Mouse (Mus musculus) neural tube, embryonic 11.5 days (tissue): ENCODE data around the gene Slc2a9. TPM values are rescaled to one million over a fixed set of nuclear protein-coding genes. Genes with fewer than 3 reads are reported as not detected.
A peak's percentile ranks its signal among the peaks of the same experiment; 100 is the strongest.

Experiments used
- ATAC-seq: fragments of 200-750 bp; cut with Nextera tagmentation; 2 replicates; pipeline ENCODE4 v1.8.0; 2017; ENCODE audit warnings: moderate number of reproducible peaks, mild to moderate bottlenecking, moderate TSS enrichment, moderate library complexity; ENCODE audit not compliant: insufficient read depth, low FRiP score, low TSS enrichment
- DNase-seq: peaks from one replicate; pipeline ENCODE4 v3.0.0-alpha.2; 2015; ENCODE audit warnings: low spot score
- H3K27ac ChIP-seq: fragments of 300-500 bp; sonication (generic); 2 replicates; pipeline ENCODE4 v1.5.1; 2014; ENCODE audit warnings: low read depth, mild to moderate bottlenecking, low read length
- H3K27me3 ChIP-seq: fragments of 300-500 bp; sonication (generic); 2 replicates; pipeline ENCODE4 v1.6.1; 2014; ENCODE audit warnings: mild to moderate bottlenecking, low read length, mixed read lengths; ENCODE audit not compliant: control insufficient read depth, insufficient read depth
- H3K36me3 ChIP-seq: fragments of 300-500 bp; sonication (generic); 2 replicates; pipeline ENCODE4 v1.6.1; 2014; ENCODE audit warnings: mild to moderate bottlenecking, low read length, moderate library complexity, mixed read lengths; ENCODE audit not compliant: control insufficient read depth, insufficient read depth
- H3K4me1 ChIP-seq: fragments of 300-500 bp; sonication (generic); 2 replicates; pipeline ENCODE4 v1.6.1; 2014; ENCODE audit warnings: low read length, mixed read lengths; ENCODE audit not compliant: control insufficient read depth, insufficient read depth
- H3K4me2 ChIP-seq: fragments of 300-500 bp; sonication (generic); 2 replicates; pipeline ENCODE4 v1.6.1; 2014; ENCODE audit warnings: low read depth, mild to moderate bottlenecking, moderate library complexity
- H3K4me3 ChIP-seq: fragments of 300-500 bp; sonication (generic); 2 replicates; pipeline ENCODE4 v1.5.1; 2014; ENCODE audit warnings: low read depth, low read length
- H3K9ac ChIP-seq: fragments of 300-500 bp; sonication (generic); 2 replicates; pipeline ENCODE4 v1.6.1; 2014; ENCODE audit warnings: mild to moderate bottlenecking, low read length
- H3K9me3 ChIP-seq: fragments of 300-500 bp; sonication (generic); 2 replicates; pipeline ENCODE4 v1.6.1; 2016; ENCODE audit warnings: low read length; ENCODE audit not compliant: control insufficient read depth
- WGBS: fragments of 180-500 bp; shearing (Covaris S2); extraction: QIAGEN DNeasy Blood & Tissue Kit; methylation state at CpG from one replicate; pipeline ENCODE4 v1.1.7; 2014; 5-methylcytosine and 5-hydroxymethylcytosine counted together
- polyA plus RNA-seq: library from polyadenylated mRNA; unstranded; fragments of >200 nt; fragmentation: Nextera tagmentation; extraction: Ambion mirVana; gene quantifications from 2 replicates; pipeline ENCODE4 v1.2.1, GENCODE M21; 2014

The Slc2a9 gene
- polyA plus RNA-seq, 1 experiment from 2014 or later, result 0.77 TPM

- H3K9ac ChIP-seq, result no peak overlapping the region
These were observed 10.0 kb upstream of the Slc2a9 start for GRCm38 (mm10) chr5:38512991-38513390.

DNA sequence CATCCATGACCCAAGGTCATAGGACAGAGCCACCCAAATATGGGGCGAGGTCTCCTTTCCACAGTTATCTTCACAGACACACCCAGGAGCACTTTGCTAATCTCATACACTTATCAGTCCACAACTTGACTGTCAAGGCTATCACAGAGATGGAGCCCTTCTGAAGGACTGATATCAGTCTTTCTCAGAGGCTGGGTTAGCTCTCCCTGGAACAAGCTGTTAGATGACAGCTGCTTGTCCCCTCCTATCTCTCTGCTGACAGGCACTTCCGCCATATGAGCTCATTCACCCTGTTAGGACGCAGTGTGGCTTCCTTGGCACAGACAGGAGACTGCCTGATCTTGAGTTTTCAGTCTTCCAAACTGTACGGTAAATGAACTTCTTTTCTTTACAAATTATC is 6.6 kb upstream of the Slc2a9 start:
- Histone ChIP-seq H3K4me3 (no peak overlapping the region), H3K9ac (no peak overlapping the region), H3K27ac (no peak overlapping the region), H3K36me3 (no peaks in the 10 kb centered on the region), H3K4me1 (no peaks in the 10 kb centered on the region; the same call in 1 of the 2 replicates), H3K27me3 (no peaks in the 10 kb centered on the region), H3K9me3 (no peaks in the 10 kb centered on the region), H3K4me2 (no peak overlapping the region)
- no peak for DNase-seq
- WGBS, result 90% methylated on average over 4 of the region's 4 CpGs
- ATAC-seq, result no peak

More at GRCm38 (mm10) chr5:38512991-38513390, 10.0 kb upstream of the Slc2a9 start:
- no peak overlapping the region for H3K27ac ChIP-seq
- H3K4me3 ChIP-seq, result no peak overlapping the region
- no peaks in the 10 kb centered on the region; the same call in 1 of the 2 replicates for H3K4me1 ChIP-seq
- no peaks in the 10 kb centered on the region for H3K27me3 ChIP-seq
- 0% methylated on average over 2 of the region's 2 CpGs for WGBS
- no peaks in the 10 kb centered on the region for H3K36me3 ChIP-seq
- no peaks in the 10 kb centered on the region for H3K9me3 ChIP-seq
- no peak for DNase-seq
- no peak overlapping the region for H3K4me2 ChIP-seq
- no peak for ATAC-seq

DNA sequence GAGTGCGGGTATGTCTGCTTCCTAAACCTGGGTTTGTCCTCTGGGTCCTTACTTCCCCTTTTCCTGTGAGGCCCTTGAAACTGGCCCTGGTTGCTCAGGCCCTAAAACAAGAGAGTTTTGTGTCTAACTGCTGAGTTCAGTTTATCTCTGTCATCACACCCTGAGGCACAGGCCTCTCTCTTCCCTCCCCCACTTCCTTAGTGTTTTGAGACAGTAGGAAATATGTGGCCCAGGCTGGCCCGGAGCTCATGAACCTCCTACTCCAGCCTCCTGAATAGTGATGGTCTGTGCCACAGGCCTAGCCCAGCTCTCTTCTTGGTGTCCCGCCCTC is 2.5 kb upstream of the Slc2a9 start:
- DNase-seq, result no peak
- 78% methylated on average over 3 of the region's 3 CpGs for WGBS
- Histone ChIP-seq H3K27me3 (no peaks in the 10 kb centered on the region), H3K36me3 (no peaks in the 10 kb centered on the region), H3K4me2 (no peak overlapping the region), H3K4me3 (no peak overlapping the region), H3K27ac (0 out of 2 replicates have a peak overlapping the region, but pooled peaks have one; percentile 31), H3K4me1 (no peaks in the 10 kb centered on the region), H3K9ac (no peak overlapping the region), H3K9me3 (no peaks in the 10 kb centered on the region)
- ATAC-seq, result no peak

GRCm38 (mm10) chr5:38504747-38505434 is 1.9 kb upstream of the Slc2a9 start:
- Histone ChIP-seq H3K27ac (0 out of 2 replicates have a peak overlapping the region, but pooled peaks have one; percentile 31), H3K9ac (no peak overlapping the region), H3K4me1 (no peaks in the 10 kb centered on the region), H3K4me2 (no peak overlapping the region), H3K36me3 (no peaks in the 10 kb centered on the region), H3K27me3 (no peaks in the 10 kb centered on the region), H3K9me3 (no peaks in the 10 kb centered on the region), H3K4me3 (no peak overlapping the region)
- WGBS, result 65% methylated on average over 6 of the region's 6 CpGs
- DNase-seq, result no peak
- ATAC-seq, result no peak

- Histone ChIP-seq H3K4me2 (no peak overlapping the region), H3K9ac (no peak overlapping the region), H3K27ac (no peak overlapping the region), H3K36me3 (no peaks in the 10 kb centered on the region), H3K27me3 (no peaks in the 10 kb centered on the region), H3K4me3 (no peak overlapping the region), H3K4me1 (no peaks in the 10 kb centered on the region), H3K9me3 (no peaks in the 10 kb centered on the region)
- DNase-seq (no peak), ATAC-seq (no peak)
- 93% methylated on average over 1 of the region's 1 CpGs for WGBS
These were observed 1.2 kb upstream of the Slc2a9 start for GRCm38 (mm10) chr5:38504116-38504515.

DNA sequence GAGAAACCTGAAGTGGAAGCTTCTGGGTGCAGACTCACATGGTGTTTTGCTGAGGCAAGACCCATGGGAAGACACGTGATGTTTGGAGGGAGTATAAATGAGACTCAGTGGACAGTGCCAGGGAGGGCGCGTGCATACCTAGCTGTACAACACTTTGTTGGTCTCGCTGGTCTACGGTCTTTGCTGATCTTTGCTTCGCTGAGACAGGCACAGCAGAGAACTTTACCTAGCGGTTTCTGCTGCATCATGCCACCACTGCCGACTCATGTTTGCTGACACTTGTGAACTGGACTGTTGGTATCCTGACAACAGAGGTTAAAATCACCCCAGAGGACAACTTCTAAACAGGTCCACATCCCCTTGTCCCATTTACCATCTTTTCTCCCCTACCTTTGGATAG is 2.9 kb downstream of the Slc2a9 start:
- ATAC-seq (no peak), DNase-seq (no peak)
- Histone ChIP-seq H3K9ac (no peak overlapping the region), H3K4me1 (no peaks in the 10 kb centered on the region), H3K4me3 (no peak overlapping the region), H3K27ac (no peak overlapping the region), H3K9me3 (no peaks in the 10 kb centered on the region), H3K4me2 (no peak overlapping the region), H3K27me3 (no peaks in the 10 kb centered on the region), H3K36me3 (no peaks in the 10 kb centered on the region)
- 89% methylated on average over 8 of the region's 8 CpGs for WGBS

DNA sequence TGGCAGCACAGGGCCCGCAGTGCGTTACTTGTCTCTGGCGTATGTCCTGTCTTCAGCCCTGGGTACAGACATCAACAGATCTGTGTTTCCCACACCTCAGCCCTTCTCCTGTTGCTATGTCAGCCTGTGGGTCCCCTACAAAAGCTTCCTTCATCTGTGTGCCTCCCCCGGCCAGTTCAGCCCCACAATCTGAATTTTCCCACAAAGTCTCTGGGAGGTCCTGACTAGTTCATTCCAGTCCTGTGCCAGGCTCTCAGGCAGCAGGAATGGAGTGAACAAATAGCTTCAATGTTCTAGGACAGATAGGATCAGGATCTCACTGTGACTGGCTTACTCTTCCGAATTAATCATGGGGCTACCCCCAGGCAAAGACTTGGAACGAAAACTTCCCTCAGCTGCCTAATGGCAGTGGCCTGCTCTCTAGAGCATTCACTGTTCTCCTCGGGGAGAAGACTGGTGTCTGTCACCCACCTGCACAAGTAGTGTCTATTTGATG is 3.6 kb downstream of the Slc2a9 start:
- WGBS, result 87% methylated on average over 7 of the region's 7 CpGs
- no peak for DNase-seq

DNA sequence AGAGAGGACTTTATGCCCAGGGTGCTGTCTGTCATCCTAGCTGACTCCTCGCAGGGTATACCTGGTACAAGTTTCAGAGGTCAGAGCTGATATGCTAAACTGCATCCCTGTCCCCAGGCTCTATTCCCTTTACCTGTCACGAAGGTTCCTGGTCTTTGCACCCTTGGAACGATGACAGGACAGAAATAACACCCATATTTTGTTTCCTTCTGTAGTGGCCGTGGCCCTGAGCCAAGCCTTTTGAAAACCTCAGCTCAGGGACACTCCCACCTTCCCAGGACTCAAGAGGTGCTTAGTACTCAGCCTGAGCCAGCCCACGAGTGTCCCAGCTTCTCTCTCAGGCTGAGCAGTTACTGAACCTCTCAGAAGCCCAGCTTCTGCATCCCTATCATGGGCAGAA is 4.5 kb downstream of the Slc2a9 start:
- no peak for DNase-seq
- no peak for ATAC-seq
- no peak overlapping the region for H3K4me2 ChIP-seq
- 77% methylated on average over 5 of the region's 5 CpGs for WGBS
- H3K9ac ChIP-seq, result no peak overlapping the region
- no peaks in the 10 kb centered on the region for H3K36me3 ChIP-seq
- H3K27me3 ChIP-seq, result no peaks in the 10 kb centered on the region
- H3K27ac ChIP-seq, result no peak overlapping the region
- H3K9me3 ChIP-seq, result no peaks in the 10 kb centered on the region
- no peak overlapping the region for H3K4me3 ChIP-seq
- no peaks in the 10 kb centered on the region for H3K4me1 ChIP-seq

More for the DNA sequence above, 3.6 kb downstream of the Slc2a9 start:
- Histone ChIP-seq H3K9me3 (no peaks in the 10 kb centered on the region), H3K36me3 (no peaks in the 10 kb centered on the region), H3K9ac (no peak overlapping the region), H3K4me2 (no peak overlapping the region), H3K27me3 (no peaks in the 10 kb centered on the region), H3K4me3 (no peak overlapping the region), H3K4me1 (no peaks in the 10 kb centered on the region), H3K27ac (no peak overlapping the region)
- no peak for ATAC-seq

- WGBS, result 86% methylated on average over 8 of the region's 8 CpGs
- no peaks in the 10 kb centered on the region for H3K36me3 ChIP-seq
These were observed 6.4 kb downstream of the Slc2a9 start for GRCm38 (mm10) chr5:38496491-38497057.

More at GRCm38 (mm10) chr5:38496491-38497057, 6.4 kb downstream of the Slc2a9 start:
- Histone ChIP-seq H3K4me1 (no peaks in the 10 kb centered on the region), H3K27ac (no peak overlapping the region), H3K9me3 (no peaks in the 10 kb centered on the region), H3K4me3 (no peak overlapping the region), H3K9ac (no peak overlapping the region), H3K4me2 (no peak overlapping the region), H3K27me3 (no peaks in the 10 kb centered on the region)
- DNase-seq (no peak), ATAC-seq (no peak)
